Mouse (Mus musculus): ENCODE results near the gene Saysd1. TPM values are rescaled to one million over a fixed set of nuclear protein-coding genes. Genes with fewer than 3 reads are reported as not detected.
A peak's percentile ranks its signal among the peaks of the same experiment; 100 is the strongest.

The Saysd1 gene
- polyA plus RNA-seq, 2 experiments, result 1.9 to 4.1 TPM

DNA sequence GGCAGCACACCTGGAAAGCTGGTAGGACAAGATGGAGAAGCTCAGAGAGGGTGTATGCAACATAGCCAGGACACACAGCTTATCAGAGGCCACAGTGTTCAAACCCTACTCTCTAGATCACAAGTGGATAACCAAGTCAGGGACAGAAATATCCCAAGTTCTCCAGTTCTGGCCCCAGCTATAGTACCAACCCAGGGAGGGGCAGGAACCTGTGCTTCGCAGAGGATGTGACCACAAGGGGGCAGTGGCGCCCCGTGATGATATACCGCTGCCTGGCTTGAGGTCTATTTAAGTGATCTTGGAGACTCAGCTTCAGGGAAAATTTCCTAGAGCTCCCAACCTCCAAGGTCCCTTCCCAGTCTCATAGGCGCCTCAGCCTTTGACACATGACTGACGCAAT lies 24.4 kb downstream of the Saysd1 start:
- Histone ChIP-seq H3K9me3 (ENCODE audit: control insufficient read depth, low read length) (no peaks in the 10 kb centered on the region), H3K9ac (replicated peaks) (no peak overlapping the region), H3K4me2 (ENCODE audit: low read depth) (no peak overlapping the region), H3K36me3 (replicated peaks; ENCODE audit: control insufficient read depth, insufficient read depth, low read depth) (no peaks in the 10 kb centered on the region), H3K4me3 (ENCODE audit: insufficient read depth in 1 of 2, low read depth in 2 of 2, low read length in 2 of 2) (no peak overlapping the region), H3K4me1 (replicated peaks; ENCODE audit: control insufficient read depth in 2 of 2, insufficient read depth in 2 of 2, low read length in 1 of 2) (peaks cover 0 to 10% of the 10 kb centered on the region in 2 experiments; a peak in 2 of 4 replicates), H3K27me3 (ENCODE audit: control insufficient read depth, insufficient read depth, low read length) (no peaks in the 10 kb centered on the region), H3K27ac (no peak overlapping the region)
- ATAC-seq (ENCODE audit: insufficient read depth) (0 out of 2 replicates have a peak, but pooled peaks have one; percentile 43), DNase-seq (ENCODE audit: low read depth in 3 of 3, low spot score in 3 of 3) (peak; percentile 31 to 44 (median 36))
- peak; percentile 92 for TF ChIP-seq CTCF (IDR thresholded peaks at IDR 0.05; ENCODE audit: low read depth)
- no peak for TF ChIP-seq EP300 (IDR thresholded peaks at IDR 0.05; ENCODE audit: low read depth)
- WGBS (ENCODE audit: insufficient replicate concordance), result 3% methylated on average over 6 of the region's 6 CpGs

DNA sequence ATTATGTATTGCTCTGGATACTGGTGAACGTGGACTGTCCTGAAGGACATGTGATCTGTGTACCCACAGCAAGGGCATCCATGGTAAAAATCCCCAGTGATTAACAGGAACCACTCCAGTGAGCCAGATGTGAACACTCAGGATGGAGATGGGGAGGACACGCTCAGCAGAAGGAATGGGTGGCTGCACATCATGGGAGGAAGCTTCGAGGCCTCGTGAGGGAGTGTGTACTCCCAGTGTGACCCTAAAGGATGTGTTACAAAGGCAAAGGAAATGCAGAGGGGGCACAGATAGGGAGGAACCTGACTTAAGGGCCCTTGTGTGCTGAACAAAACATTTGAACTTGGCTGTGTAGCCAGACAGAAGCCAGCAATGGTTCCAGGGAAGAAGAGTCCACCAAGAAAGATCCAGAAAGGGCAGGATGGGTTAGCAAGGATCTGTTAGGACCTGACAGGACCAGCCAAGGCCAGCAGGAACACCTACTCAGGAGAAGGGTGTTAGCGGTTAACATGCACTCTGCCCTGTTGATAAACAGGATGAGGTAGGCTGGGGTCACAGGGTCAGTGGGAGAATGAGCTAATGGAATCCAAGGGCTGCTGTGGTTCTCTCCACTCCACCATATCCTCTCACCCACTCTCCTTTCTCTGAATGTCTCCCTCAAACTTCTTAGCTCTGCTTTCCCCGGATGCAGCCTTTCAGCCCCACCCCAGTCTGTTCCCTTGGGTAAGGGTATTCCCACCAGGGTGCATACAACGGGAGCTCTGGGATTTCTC lies 25.0 kb downstream of the Saysd1 start:
- DNase-seq (ENCODE audit: low read depth in 3 of 3, low spot score in 3 of 3) (peak in 1 of 3 experiments; percentile 4), ATAC-seq (ENCODE audit: insufficient read depth) (peak; percentile 62; the same call in 1 of the 2 replicates)
- TF ChIP-seq CTCF (IDR thresholded peaks at IDR 0.05; ENCODE audit: low read depth) (no peak), EP300 (IDR thresholded peaks at IDR 0.05; ENCODE audit: low read depth) (no peak)
- no peak overlapping the region for H3K27ac ChIP-seq
- H3K4me3 ChIP-seq (ENCODE audit: insufficient read depth in 1 of 2, low read depth in 2 of 2, low read length in 2 of 2), result no peak overlapping the region
- WGBS (ENCODE audit: insufficient replicate concordance), result 25% methylated on average over 7 of the region's 7 CpGs
- H3K4me1 ChIP-seq (replicated peaks; ENCODE audit: control insufficient read depth in 2 of 2, insufficient read depth in 2 of 2, low read length in 1 of 2), result peaks cover 0 to 10% of the 10 kb centered on the region in 2 experiments; a peak in 2 of 4 replicates
- H3K9me3 ChIP-seq (ENCODE audit: control insufficient read depth, low read length), result no peaks in the 10 kb centered on the region
- no peaks in the 10 kb centered on the region for H3K36me3 ChIP-seq (replicated peaks; ENCODE audit: control insufficient read depth, insufficient read depth, low read depth)
- H3K27me3 ChIP-seq (ENCODE audit: control insufficient read depth, insufficient read depth, low read length), result no peaks in the 10 kb centered on the region
- H3K4me2 ChIP-seq (ENCODE audit: low read depth), result no peak overlapping the region
- no peak overlapping the region for H3K9ac ChIP-seq (replicated peaks)

DNA sequence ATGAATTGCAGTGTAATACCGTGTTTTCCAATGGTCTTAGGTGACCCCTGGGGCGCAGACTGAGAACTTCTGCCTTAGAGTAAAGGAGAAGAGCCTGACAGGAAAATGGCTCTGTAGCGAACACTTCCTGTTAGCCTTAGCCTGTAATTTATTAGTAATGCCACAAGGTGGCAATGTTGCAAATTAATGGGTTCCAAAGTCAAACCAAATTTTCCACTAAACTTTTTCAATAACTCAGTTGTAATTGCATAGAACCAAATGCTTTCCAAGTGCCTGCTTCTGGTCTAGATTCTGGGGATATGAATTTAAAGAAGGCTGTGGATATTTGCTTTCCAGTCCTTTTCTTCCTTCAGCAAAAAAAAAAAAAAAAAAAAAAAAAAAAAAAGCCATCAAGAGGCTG lies 26.1 kb downstream of the Saysd1 start:
- 41% methylated on average over 3 of the region's 3 CpGs for WGBS (ENCODE audit: insufficient replicate concordance)
- H3K36me3 ChIP-seq (replicated peaks; ENCODE audit: control insufficient read depth, insufficient read depth, low read depth), result no peaks in the 10 kb centered on the region
- H3K4me3 ChIP-seq (ENCODE audit: insufficient read depth in 1 of 2, low read depth in 2 of 2, low read length in 2 of 2), result no peak overlapping the region
- H3K27me3 ChIP-seq (ENCODE audit: control insufficient read depth, insufficient read depth, low read length), result no peaks in the 10 kb centered on the region
- TF ChIP-seq CTCF (IDR thresholded peaks at IDR 0.05; ENCODE audit: low read depth) (peak; percentile 36; the same call in 1 of the 2 replicates), EP300 (IDR thresholded peaks at IDR 0.05; ENCODE audit: low read depth) (no peak)
- H3K4me1 ChIP-seq (replicated peaks; ENCODE audit: control insufficient read depth in 2 of 2, insufficient read depth in 2 of 2, low read length in 1 of 2), result peaks cover 0 to 8% of the 10 kb centered on the region in 2 experiments; a peak in 2 of 4 replicates
- DNase-seq (ENCODE audit: low read depth in 3 of 3, low spot score in 3 of 3) (no peak), ATAC-seq (ENCODE audit: insufficient read depth) (no peak)
- no peak overlapping the region for H3K4me2 ChIP-seq (ENCODE audit: low read depth)
- no peak overlapping the region for H3K9ac ChIP-seq (replicated peaks)
- H3K27ac ChIP-seq, result no peak overlapping the region
- no peaks in the 10 kb centered on the region for H3K9me3 ChIP-seq (ENCODE audit: control insufficient read depth, low read length)

DNA sequence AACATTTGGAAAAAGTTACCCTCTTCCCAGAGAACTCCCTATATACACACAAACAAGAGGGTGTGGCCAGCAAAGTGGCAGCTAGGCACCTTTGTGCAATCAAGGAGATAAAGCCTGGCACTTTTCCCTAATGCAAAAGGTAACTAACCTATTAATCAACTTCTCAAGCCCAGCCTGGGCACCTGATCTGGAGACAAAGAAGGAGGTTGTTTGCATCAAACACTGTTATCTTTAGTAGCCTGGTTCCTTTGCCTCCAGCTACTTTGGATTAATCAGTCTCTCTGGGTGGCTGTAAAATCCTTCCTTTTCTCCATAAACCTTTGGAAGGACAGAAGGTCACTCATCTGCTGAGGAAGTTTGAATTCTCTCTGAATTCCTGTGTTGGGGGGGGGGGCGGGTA lies 27.4 kb downstream of the Saysd1 start:
- no peaks in the 10 kb centered on the region for H3K9me3 ChIP-seq (ENCODE audit: control insufficient read depth, low read length)
- TF ChIP-seq CTCF (IDR thresholded peaks at IDR 0.05; ENCODE audit: low read depth) (no peak), EP300 (IDR thresholded peaks at IDR 0.05; ENCODE audit: low read depth) (no peak)
- no peaks in the 10 kb centered on the region for H3K36me3 ChIP-seq (replicated peaks; ENCODE audit: control insufficient read depth, insufficient read depth, low read depth)
- no peaks in the 10 kb centered on the region for H3K27me3 ChIP-seq (ENCODE audit: control insufficient read depth, insufficient read depth, low read length)
- H3K4me3 ChIP-seq (ENCODE audit: insufficient read depth in 1 of 2, low read depth in 2 of 2, low read length in 2 of 2), result no peak overlapping the region
- no peak overlapping the region for H3K9ac ChIP-seq (replicated peaks)
- no peak overlapping the region for H3K4me2 ChIP-seq (ENCODE audit: low read depth)
- DNase-seq (ENCODE audit: low read depth in 3 of 3, low spot score in 3 of 3), result no peak
- 38% methylated on average over 1 of the region's 1 CpGs for WGBS (ENCODE audit: insufficient replicate concordance)
- no peak for ATAC-seq (ENCODE audit: insufficient read depth)
- H3K4me1 ChIP-seq (replicated peaks; ENCODE audit: control insufficient read depth in 2 of 2, insufficient read depth in 2 of 2, low read length in 1 of 2), result peaks cover 0 to 5% of the 10 kb centered on the region in 2 experiments; a peak in 2 of 4 replicates
- no peak overlapping the region for H3K27ac ChIP-seq

DNA sequence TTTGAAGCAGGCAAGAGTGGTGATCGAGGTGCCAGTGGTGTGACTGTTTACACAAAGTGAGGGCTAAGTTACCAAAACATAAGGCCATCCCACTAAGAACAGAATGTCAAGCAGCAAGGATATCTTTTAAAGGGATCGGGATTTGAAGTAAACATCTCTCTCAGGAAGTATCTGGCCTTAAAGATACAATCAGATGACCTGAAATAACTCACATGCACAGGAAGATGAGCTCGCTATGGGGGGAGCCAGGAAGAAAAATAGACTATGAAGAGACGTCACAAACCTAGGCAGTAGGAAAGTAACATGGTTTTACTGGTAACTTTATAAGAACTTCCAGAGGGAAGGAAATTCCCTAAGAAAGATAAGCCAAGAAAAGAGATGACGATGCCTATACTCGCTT lies 32.1 kb downstream of the Saysd1 start:
- Histone ChIP-seq H3K36me3 (replicated peaks; ENCODE audit: control insufficient read depth, insufficient read depth, low read depth) (no peaks in the 10 kb centered on the region), H3K27me3 (ENCODE audit: control insufficient read depth, insufficient read depth, low read length) (no peaks in the 10 kb centered on the region), H3K4me1 (replicated peaks; ENCODE audit: control insufficient read depth in 2 of 2, insufficient read depth in 2 of 2, low read length in 1 of 2) (no peaks in the 10 kb centered on the region), H3K27ac (no peak overlapping the region), H3K9ac (replicated peaks) (no peak overlapping the region), H3K4me2 (ENCODE audit: low read depth) (no peak overlapping the region), H3K4me3 (ENCODE audit: insufficient read depth in 1 of 2, low read depth in 2 of 2, low read length in 2 of 2) (no peak overlapping the region), H3K9me3 (ENCODE audit: control insufficient read depth, low read length) (no peaks in the 10 kb centered on the region)
- DNase-seq (ENCODE audit: low read depth in 3 of 3, low spot score in 3 of 3), result no peak
- TF ChIP-seq EP300 (IDR thresholded peaks at IDR 0.05; ENCODE audit: low read depth) (no peak), CTCF (IDR thresholded peaks at IDR 0.05; ENCODE audit: low read depth) (no peak)
- WGBS (ENCODE audit: insufficient replicate concordance), result 25% methylated on average over 6 of the region's 6 CpGs
- ATAC-seq (ENCODE audit: insufficient read depth), result no peak
